Mouse (Mus musculus) fibroblast of lung, adult 2 months (primary cell): ENCODE data around the gene Fam126b.
"Not testable (repeated sequence)": the region's sequence is repeated elsewhere in the genome, so short reads cannot be mapped to it uniquely, and the experiment has no call there.

ENCODE experiments used
- DNase-seq: peaks from one replicate; pipeline ENCODE4 v3.0.0-alpha.2; 2011; ENCODE audit warnings: low read depth

Fam126b gene

GRCm38 (mm10) chr1:58568456-58569130 lies 17.5 kb downstream of the Fam126b start:
- DNase-seq, result no peak

- DNase-seq, result no peak
Observed at GRCm38 (mm10) chr1:58566621-58567020, 19.5 kb downstream of the Fam126b start.

DNA sequence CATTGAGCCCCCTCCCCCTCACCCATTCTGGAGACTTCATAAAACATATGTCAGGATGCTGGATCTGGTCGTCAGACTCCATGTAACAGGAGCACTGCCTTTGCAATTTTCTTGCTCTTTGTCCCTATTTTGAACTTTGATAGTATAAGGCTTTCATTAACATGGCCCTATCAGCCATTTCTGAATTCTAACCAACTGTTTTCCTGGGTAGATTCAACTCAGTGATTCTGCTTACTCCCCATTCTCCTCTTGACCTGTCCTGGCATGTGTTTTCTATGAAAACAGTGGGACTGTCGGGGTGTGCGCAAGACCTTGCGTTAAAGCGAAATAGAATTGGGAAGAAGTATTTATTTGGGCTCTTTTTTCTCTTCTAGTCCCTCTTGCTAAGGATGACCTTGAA lies 21.1 kb downstream of the Fam126b start:
- DNase-seq, result no peak

- no peak for DNase-seq
Observed at GRCm38 (mm10) chr1:58562455-58562854, 23.7 kb downstream of the Fam126b start.

- not testable (repeated sequence) for DNase-seq
Observed at GRCm38 (mm10) chr1:58560370-58560769, 25.8 kb downstream of the Fam126b start.

DNA sequence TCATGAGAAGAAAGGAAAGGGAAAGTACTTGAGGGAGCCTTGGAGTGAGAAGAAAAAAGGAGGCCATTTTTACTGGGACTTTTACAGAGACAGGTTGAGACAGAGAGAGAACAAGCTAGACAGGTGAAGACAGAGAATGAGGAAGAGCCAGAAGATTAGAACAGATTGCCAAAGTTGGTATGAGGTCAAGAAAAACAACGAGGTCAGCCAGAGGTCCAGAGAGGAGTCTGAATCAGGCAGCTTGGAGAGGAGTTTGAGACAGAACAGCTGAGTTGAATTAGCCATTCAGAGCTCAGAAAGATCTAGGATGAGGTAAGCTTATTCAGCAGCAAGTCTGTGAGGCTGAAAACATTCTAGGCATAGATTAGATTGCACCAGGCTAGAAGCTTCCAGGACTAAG lies 44.7 kb downstream of the Fam126b start:
- no peak for DNase-seq

DNA sequence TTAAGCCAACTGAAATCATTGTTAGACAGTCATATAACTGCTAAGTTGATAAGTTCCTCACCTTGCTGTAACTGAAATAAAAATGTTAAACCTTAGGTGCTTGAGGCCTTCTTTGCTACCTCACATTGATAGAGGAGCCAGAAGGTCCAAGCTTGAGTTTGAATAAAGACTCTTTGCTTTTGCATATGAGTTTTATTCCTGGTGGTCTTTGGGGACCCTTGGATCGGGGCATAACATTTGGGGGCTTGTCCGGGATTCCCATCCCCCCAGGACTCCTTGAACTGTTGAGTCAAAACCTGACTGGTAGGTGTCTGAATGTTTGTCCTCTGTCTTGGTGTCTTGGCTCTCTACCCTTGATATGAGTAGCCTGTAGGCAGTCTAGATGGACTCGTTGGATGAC lies 78.9 kb downstream of the Fam126b start:
- no peak for DNase-seq

DNA sequence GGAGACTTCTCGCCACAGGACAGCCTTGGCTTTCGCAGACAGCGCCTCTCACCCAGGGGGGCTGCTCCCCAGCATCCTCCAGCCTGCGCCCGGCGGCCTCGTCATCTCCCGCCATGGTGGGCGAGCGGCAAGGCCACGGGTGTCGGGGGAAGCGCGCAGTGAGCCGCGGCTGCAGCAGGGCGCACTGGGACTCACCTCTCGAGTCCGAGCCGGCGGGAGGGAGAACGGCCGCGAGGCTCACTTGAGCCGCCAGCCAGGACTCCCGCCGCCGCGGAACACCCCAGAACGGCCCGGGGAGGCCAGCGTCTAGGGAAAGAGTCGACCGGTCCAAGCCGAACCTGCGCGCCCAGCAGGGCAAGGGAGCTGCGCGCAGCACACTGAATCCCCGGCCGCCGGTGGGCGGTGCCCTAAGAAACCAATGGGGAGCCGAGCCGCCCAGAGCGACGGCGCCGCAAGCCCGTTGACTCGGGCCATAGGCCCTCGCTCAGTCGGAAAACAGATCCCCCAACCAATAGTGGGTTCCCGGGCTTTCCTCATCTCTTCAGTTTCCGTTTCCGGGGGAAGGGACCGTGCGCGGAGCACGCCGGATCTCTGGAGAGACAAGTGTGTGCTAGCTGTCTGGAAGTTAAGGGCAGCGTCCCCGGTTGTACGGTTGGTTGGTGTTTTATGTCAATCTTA lies 81.4 kb downstream of the Fam126b start, which contains the start of gene Orc2:
TSS of gene Orc2 (minus strand) at position 533 of the 678 bp plus-strand sequence.
- peak; percentile 85 for DNase-seq

- DNase-seq, result no peak
Observed at GRCm38 (mm10) chr1:58503793-58504370, 82.2 kb downstream of the Fam126b start.

DNA sequence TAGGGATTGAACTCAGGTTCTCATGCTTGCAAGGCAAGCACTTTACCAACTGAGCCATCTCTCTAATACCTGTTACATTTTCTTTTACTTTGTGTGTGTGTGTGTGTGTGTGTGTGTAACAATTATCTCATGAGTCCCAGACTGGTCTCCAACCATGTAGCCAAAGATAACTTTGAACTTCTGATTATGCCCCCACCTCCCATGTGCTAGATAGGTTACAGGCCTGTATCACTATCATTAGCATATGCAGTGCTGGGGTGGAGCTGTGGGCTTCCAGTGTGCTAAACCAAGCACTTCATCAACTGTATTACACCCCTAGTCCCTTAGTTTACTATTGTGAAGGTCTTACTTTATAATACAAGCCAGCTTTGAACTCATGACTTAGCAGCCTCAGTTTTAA lies 83.0 kb downstream of the Fam126b start:
- DNase-seq, result no peak

DNA sequence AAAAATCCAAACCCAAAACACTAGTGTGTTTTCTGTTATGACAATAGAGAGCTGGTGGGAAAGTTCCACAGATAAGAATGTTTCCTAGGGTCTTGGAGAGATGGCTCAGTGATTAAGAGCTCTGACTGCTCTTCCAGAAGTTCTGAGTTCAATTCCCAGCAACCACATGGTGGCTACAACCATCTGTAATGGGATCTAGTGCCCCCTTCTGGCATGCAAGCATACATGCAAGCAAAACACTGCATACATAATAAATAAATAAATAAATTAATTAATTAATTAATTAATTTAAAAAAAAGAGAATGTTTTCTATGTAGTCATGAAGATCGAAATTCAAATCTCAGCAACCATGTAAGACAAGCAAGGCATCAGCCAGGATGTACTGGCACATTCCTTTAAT lies 87.4 kb downstream of the Fam126b start:
- DNase-seq, result no peak

GRCm38 (mm10) chr1:58497678-58498077 lies 88.4 kb downstream of the Fam126b start:
- DNase-seq, result no peak

GRCm38 (mm10) chr1:58495603-58496002 lies 90.5 kb downstream of the Fam126b start:
- no peak for DNase-seq

- DNase-seq, result no peak
Observed at GRCm38 (mm10) chr1:58482647-58483046, 103.5 kb downstream of the Fam126b start.

GRCm38 (mm10) chr1:58475662-58476061 lies 110.5 kb downstream of the Fam126b start:
- no peak for DNase-seq
